Mouse (Mus musculus) brown adipose tissue, adult 24 weeks (tissue): ENCODE measurements around the gene Prr15. TPM values are rescaled to one million over a fixed set of nuclear protein-coding genes. Genes with fewer than 3 reads are reported as not detected.

ENCODE experiments used
- H3K27ac ChIP-seq: fragments of 200-500 bp; replicated peaks from 2 replicates; pipeline ENCODE4 v1.5.1; 2012; ENCODE audit warnings: low read depth, mild to moderate bottlenecking, low read length
- H3K4me1 ChIP-seq: fragments of 200-500 bp; 2 replicates; pipeline ENCODE4 v1.6.1; 2012; ENCODE audit warnings: low read length, mixed read lengths; ENCODE audit not compliant: control insufficient read depth, insufficient read depth, insufficient read length
- H3K4me3 ChIP-seq: fragments of 200-500 bp; 2 replicates; pipeline ENCODE4 v1.5.1; 2012; ENCODE audit warnings: low read depth, mild to moderate bottlenecking, low read length, moderate library complexity; ENCODE audit not compliant: insufficient read depth
- polyA plus RNA-seq: library from polyadenylated mRNA; stranded (reverse); fragments of >200 nt; gene quantifications from 2 replicates; pipeline ENCODE4 v1.2.4, GENCODE M21; 2012; ENCODE audit not compliant: missing spikeins, insufficient read depth, insufficient read length

Prr15 gene
- polyA plus RNA-seq, 1 experiment, result not detected

GRCm38 (mm10) chr6:54352931-54353690 is 27.5 kb downstream of the Prr15 start:
- Histone ChIP-seq H3K4me1 (no peaks in the 10 kb centered on the region), H3K4me3 (no peak overlapping the region), H3K27ac (no peak overlapping the region)

GRCm38 (mm10) chr6:54353698-54354097 is 28.1 kb downstream of the Prr15 start:
- no peaks in the 10 kb centered on the region for H3K4me1 ChIP-seq
- H3K4me3 ChIP-seq, result no peak overlapping the region
- H3K27ac ChIP-seq, result no peak overlapping the region

GRCm38 (mm10) chr6:54355626-54356025 is 30.0 kb downstream of the Prr15 start:
- H3K27ac ChIP-seq, result no peak overlapping the region
- H3K4me1 ChIP-seq, result no peaks in the 10 kb centered on the region
- no peak overlapping the region for H3K4me3 ChIP-seq

GRCm38 (mm10) chr6:54362526-54363324 is 37.1 kb downstream of the Prr15 start:
- no peak overlapping the region for H3K4me3 ChIP-seq
- H3K27ac ChIP-seq, result no peak overlapping the region
- H3K4me1 ChIP-seq, result no peaks in the 10 kb centered on the region

GRCm38 (mm10) chr6:54364406-54365136 is 38.9 kb downstream of the Prr15 start:
- no peak overlapping the region for H3K27ac ChIP-seq
- no peaks in the 10 kb centered on the region for H3K4me1 ChIP-seq
- no peak overlapping the region for H3K4me3 ChIP-seq

- Histone ChIP-seq H3K27ac (no peak overlapping the region), H3K4me1 (no peaks in the 10 kb centered on the region), H3K4me3 (no peak overlapping the region)
Measured at GRCm38 (mm10) chr6:54366607-54367006, 41.0 kb downstream of the Prr15 start.

- Histone ChIP-seq H3K4me3 (no peak overlapping the region), H3K27ac (no peak overlapping the region), H3K4me1 (no peaks in the 10 kb centered on the region)
Measured at GRCm38 (mm10) chr6:54368071-54368470, 42.4 kb downstream of the Prr15 start.

- Histone ChIP-seq H3K4me3 (no peak overlapping the region), H3K27ac (no peak overlapping the region), H3K4me1 (no peaks in the 10 kb centered on the region)
Measured at GRCm38 (mm10) chr6:54369913-54370542, 44.4 kb downstream of the Prr15 start.

GRCm38 (mm10) chr6:54371874-54372273 is 46.2 kb downstream of the Prr15 start:
- Histone ChIP-seq H3K27ac (no peak overlapping the region), H3K4me3 (no peak overlapping the region), H3K4me1 (no peaks in the 10 kb centered on the region)

GRCm38 (mm10) chr6:54379356-54379755 is 53.7 kb downstream of the Prr15 start:
- Histone ChIP-seq H3K4me1 (no peaks in the 10 kb centered on the region), H3K4me3 (no peak overlapping the region), H3K27ac (no peak overlapping the region)

Other genes with a start within 250 kb of the Prr15 start
- 1.1 TPM in 2 replicates for gene Wipf3, start 103.8 kb downstream of the Prr15 start, polyA plus RNA-seq
- gene Scrn1, start 240.7 kb downstream of the Prr15 start, polyA plus RNA-seq, result 0.71 and 1.4 TPM in 2 replicates